Mouse (Mus musculus) heart, adult 18-20 months (tissue): Measurements from ENCODE around the gene Cyba. TPM values are rescaled to one million over a fixed set of nuclear protein-coding genes. Genes with fewer than 3 reads are reported as not detected.
A peak's percentile ranks its signal among the peaks of the same experiment; 100 is the strongest.

Experiments
- DNase-seq, 2 experiments: peaks; one replicate each; pipeline ENCODE4 v3.0.0; 2021 to 2022; ENCODE audit warnings: mixed read lengths in 1 of 2
- microRNA-seq, 2 experiments: library from miRNA; unstranded; fragments of <30 nt; microRNA quantifications; one replicate each; pipeline ENCODE4 v1.2.0; 2022
- total RNA-seq, 2 experiments: library from RNA; stranded (reverse); gene quantifications; 2 replicates each; pipeline ENCODE4 v1.2.3; 2021

The Cyba gene
- total RNA-seq, 2 experiments from 2014 or later, result 48.8 to 51.3 TPM

GRCm38 (mm10) chr8:122423217-122423616, 9.5 kb downstream of the Cyba start:
- no peak for DNase-seq

- no peak for DNase-seq
Measured at GRCm38 (mm10) chr8:122421376-122422070, 11.2 kb downstream of the Cyba start, which contains the start of gene Il17c. TSS of gene Il17c (plus strand) at chr8:122422020.

- no peak for DNase-seq
Measured at GRCm38 (mm10) chr8:122419881-122420555, 12.7 kb downstream of the Cyba start.

- no peak for DNase-seq
Measured at GRCm38 (mm10) chr8:122415554-122415953, 17.2 kb downstream of the Cyba start.

GRCm38 (mm10) chr8:122414311-122414710, 18.4 kb downstream of the Cyba start:
- no peak for DNase-seq

GRCm38 (mm10) chr8:122407678-122408077, 25.1 kb downstream of the Cyba start:
- DNase-seq, result peak in 1 of 2 experiments; percentile 50

GRCm38 (mm10) chr8:122405146-122405805, 27.5 kb downstream of the Cyba start:
- no peak for DNase-seq

- no peak for DNase-seq
Measured at GRCm38 (mm10) chr8:122398186-122398585, 34.5 kb downstream of the Cyba start.

GRCm38 (mm10) chr8:122395291-122395690, 37.4 kb downstream of the Cyba start:
- DNase-seq, result no peak

- no peak for DNase-seq
Measured at GRCm38 (mm10) chr8:122393717-122394116, 39.0 kb downstream of the Cyba start.

- DNase-seq, result no peak
Measured at GRCm38 (mm10) chr8:122390758-122391157, 42.0 kb downstream of the Cyba start.

GRCm38 (mm10) chr8:122389357-122389756, 43.4 kb downstream of the Cyba start:
- no peak for DNase-seq

- DNase-seq, result no peak
Measured at GRCm38 (mm10) chr8:122383039-122383438, 49.7 kb downstream of the Cyba start.

- DNase-seq, result peak; percentile 99
Measured at GRCm38 (mm10) chr8:122376365-122377231, 56.1 kb downstream of the Cyba start, which contains the start of gene Zc3h18. TSS of gene Zc3h18 (plus strand) at chr8:122376609.

GRCm38 (mm10) chr8:122375751-122376364, 56.9 kb downstream of the Cyba start:
- DNase-seq, result peak in 1 of 2 experiments; percentile 5

- DNase-seq, result no peak
Measured at GRCm38 (mm10) chr8:122375320-122375719, 57.4 kb downstream of the Cyba start.

Small RNA genes lying within 50 kb of the gene (microRNA-seq; reads per million reads assigned to microRNA genes)
- 0 reads per million in 2 experiments for gene Gm24366

Other genes starting within 250 kb of the Cyba start
- 10 to 100 TPM; 18.4 to 23.0 TPM for gene Zfpm1, start 150.8 kb downstream of the Cyba start, total RNA-seq
- not detected for gene Trhr2, start 72.2 kb downstream of the Cyba start, total RNA-seq
- 10 to 100 TPM; 20.9 to 24.5 TPM for gene Zc3h18, start 56.3 kb downstream of the Cyba start, total RNA-seq
- gene Il17c, start 10.9 kb downstream of the Cyba start, total RNA-seq, result not detected
- gene Mvd, start 10.5 kb upstream of the Cyba start, total RNA-seq, result 1 to 10 TPM; 3.9 to 5.0 TPM
- gene Snai3, start 27.8 kb upstream of the Cyba start, total RNA-seq, result 1 to 10 TPM; 2.2 to 4.4 TPM
- gene Rnf166, start 43.1 kb upstream of the Cyba start, total RNA-seq, result 10 to 100 TPM; 42.1 to 51.7 TPM
- 1 to 10 TPM; 5.8 to 8.0 TPM for gene Ctu2, start 43.2 kb upstream of the Cyba start, total RNA-seq
- 10 to 100 TPM; 11.4 to 13.3 TPM for gene Piezo1, start 118.4 kb upstream of the Cyba start, total RNA-seq
- 1 to 10 TPM; 2.5 to 2.8 TPM for gene Cdt1, start 135.1 kb upstream of the Cyba start, total RNA-seq
- gene Aprt, start 144.0 kb upstream of the Cyba start, total RNA-seq, result 10 to 100 TPM; 40.8 to 42.7 TPM
- gene Galns, start 178.5 kb upstream of the Cyba start, total RNA-seq, result 1 to 10 TPM; 3.6 to 4.0 TPM
- gene Trappc2l, start 178.7 kb upstream of the Cyba start, total RNA-seq, result 10 to 100 TPM; 62.0 to 69.1 TPM
- gene Pabpn1l, start 189.8 kb upstream of the Cyba start, total RNA-seq, result not detected